Mouse (Mus musculus) cerebellum, postnatal 4 days (tissue): Measurements from ENCODE around the gene Gm13275.
A peak's percentile ranks its signal among the peaks of the same experiment; 100 is the strongest.
"Not testable (repeated sequence)": the region's sequence is repeated elsewhere in the genome, so short reads cannot be mapped to it uniquely, and the experiment has no call there.

Experiments used
- DNase-seq, 2 experiments: peaks; one replicate each; pipeline ENCODE4 v3.0.0; 2022; ENCODE audit warnings: low spot score in 2 of 2, mixed read lengths in 1 of 2

Gene Gm13275

GRCm38 (mm10) chr4:88793936-88794675, at the start of gene Gm13275:
TSS of gene Gm13275 (plus strand) at chr4:88794487.
- DNase-seq: peak; percentile 42 to 64

DNA sequence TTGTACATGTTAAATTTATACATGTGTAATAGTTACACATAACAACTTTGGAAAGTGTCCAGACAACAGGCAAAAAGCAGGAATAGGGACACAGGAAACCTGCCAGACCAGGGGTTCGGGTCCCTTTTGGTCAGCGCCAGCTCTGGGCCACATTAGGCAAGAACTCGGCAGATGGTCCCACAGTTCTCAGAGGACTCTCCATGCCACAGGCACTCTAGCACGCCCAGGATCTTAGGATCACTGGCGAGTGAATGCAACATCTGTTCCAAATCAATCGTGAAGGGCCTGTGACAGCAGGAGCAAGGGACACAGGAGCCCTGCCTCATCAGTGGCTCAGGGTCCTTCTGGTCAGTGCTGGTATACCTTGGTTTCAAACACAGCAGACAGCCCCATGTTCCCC, 44.4 kb upstream of the Gm13275 start:
- no peak for DNase-seq

DNA sequence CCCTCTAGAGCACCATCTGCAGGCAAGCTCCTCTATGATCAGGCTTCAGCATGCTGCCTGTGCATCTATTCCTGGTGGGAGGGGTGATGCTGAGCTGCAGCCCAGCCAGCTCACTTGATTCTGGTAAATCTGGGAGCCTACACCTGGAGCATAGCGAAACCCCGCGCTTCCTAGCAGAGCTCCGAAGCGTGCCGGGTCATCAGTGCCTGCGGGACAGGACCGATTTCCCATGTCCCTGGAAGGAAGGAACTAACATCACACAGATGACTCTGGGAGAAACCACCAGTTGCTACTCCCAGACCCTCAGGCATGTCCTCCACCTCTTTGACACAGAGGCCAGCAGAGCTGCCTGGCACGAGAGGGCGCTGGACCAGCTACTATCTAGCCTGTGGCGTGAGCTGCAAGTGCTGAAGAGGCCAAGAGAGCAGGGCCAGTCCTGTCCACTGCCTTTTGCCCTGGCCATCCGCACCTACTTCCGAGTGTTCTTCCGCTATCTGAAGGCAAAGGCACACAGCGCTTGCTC, 39.4 kb upstream of the Gm13275 start, which contains the start of gene Gm13271:
Gene Gm13271, plus strand, starts transcription at position 51 of the 523 bp plus-strand sequence.
- DNase-seq: peak; percentile 76 to 79

GRCm38 (mm10) chr4:88756581-88757513, 37.4 kb upstream of the Gm13275 start:
- not testable (repeated sequence) for DNase-seq

DNA sequence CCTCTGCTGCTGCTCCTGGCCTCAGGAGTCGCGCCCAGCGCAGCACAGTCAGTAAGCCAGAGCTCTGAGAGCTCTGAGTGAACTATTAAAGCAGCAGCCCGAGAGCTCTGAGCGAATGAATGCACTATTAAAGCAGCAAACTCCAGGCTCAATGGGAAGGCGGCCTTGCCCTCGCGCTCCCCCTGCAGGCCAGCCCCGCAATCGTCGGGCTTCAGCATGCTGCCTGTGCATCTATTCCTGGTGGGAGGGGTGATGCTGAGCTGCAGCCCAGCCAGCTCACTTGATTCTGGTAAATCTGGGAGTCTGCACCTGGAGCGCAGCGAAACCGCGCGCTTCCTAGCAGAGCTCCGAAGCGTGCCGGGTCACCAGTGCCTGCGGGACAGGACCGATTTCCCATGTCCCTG, 36.7 kb upstream of the Gm13275 start:
- DNase-seq: peak; percentile 86 to 90

- DNase-seq: not testable (repeated sequence)
Measured at GRCm38 (mm10) chr4:88758751-88759150, 35.5 kb upstream of the Gm13275 start.

DNA sequence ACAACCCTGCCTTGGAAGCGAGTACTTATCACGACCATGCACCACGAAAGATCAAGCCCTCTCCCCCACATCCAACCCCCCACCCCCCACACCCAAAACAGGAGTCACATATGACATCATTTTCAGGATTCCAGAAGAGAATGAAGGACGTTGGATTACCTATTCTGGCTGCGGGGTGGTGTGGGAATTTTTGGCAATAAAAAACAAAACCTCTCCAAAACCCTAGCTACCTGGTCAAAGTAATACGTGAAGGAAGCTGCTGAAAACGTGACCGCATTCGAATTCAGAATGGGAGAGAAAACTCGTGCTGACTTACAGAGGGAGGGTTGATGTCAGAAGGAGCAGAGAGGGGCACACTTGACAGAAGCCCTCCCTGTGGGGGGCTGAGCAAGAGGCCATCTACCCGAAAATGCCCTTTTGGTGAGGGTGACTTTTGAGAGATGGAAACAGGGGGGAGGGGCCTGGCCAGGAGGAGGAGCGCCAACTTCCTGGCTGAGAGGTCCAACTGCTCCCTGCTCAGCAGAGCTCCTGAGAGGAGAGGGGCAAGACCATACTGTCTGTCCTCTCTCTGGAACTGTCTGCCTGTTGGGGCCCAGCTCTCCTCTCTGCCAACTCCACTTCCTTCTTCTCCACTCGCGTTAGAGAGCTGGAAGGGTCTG, 34.5 kb upstream of the Gm13275 start, which contains the start of gene Gm13283:
Gene Gm13283, plus strand, starts transcription at position 510 of the 659 bp plus-strand sequence.
- DNase-seq: peak; percentile 33 to 54

- DNase-seq: peak in 1 of 2 experiments; percentile 66
Measured at GRCm38 (mm10) chr4:88760431-88760830, 33.9 kb upstream of the Gm13275 start.

GRCm38 (mm10) chr4:88761776-88762175, 32.5 kb upstream of the Gm13275 start:
- DNase-seq: peak; percentile 73 to 77

DNA sequence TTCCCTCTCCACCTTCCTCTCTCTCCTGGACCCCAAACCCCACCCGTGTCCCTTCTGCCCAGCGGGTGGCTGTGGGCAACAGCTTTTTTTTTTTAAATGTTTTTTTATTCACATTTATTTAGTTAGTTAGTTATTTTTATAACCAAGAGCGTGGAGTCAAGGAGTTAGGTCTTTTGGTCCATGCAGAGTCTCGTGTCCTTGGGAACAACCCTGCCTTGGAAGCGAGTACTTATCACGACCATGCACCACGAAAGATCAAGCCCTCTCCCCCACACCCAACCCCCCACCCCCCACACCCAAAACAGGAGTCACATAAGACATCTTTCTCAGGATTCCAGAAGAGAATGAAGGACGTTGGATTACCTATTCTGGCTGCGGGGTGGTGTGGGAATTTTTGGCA, 31.9 kb upstream of the Gm13275 start:
- DNase-seq: peak in 1 of 2 experiments; percentile 45

GRCm38 (mm10) chr4:88763384-88764018, 30.8 kb upstream of the Gm13275 start:
- not testable (repeated sequence) for DNase-seq

DNA sequence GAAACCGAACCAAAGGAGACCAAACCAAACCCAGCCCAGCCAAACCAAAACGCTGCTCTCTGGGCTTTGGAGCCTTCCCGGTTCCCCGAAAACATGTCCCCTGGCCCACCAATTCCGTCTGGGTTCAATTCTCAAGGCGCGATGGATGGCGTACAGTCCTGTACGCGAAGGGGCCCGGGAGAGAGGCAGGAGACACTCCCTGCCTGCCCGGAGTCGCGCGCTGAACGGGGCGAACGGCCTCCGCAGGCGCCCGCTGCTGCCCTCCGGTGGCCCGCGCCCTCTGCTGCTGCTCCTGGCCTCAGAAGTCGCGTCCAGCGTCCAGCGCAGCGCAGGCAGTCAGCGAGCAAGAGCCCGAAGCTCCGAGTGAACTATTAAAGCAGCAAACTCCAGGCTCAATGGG, 20.8 kb upstream of the Gm13275 start, which contains the start of gene Gm13290:
Gene Gm13290, plus strand, starts transcription at position 301 of the 400 bp plus-strand sequence.
- DNase-seq: not testable (repeated sequence)

DNA sequence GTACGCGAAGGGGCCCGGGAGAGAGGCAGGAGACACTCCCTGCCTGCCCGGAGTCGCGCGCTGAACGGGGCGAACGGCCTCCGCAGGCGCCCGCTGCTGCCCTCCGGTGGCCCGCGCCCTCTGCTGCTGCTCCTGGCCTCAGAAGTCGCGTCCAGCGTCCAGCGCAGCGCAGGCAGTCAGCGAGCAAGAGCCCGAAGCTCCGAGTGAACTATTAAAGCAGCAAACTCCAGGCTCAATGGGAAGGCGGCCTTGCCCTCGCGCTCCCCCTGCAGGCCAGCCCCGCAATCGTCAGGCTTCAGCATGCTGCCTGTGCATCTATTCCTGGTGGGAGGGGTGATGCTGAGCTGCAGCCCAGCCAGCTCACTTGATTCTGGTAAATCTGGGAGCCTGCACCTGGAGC, 17.7 kb upstream of the Gm13275 start, which contains the start of gene Gm13289:
Gene Gm13289, plus strand, starts transcription at position 301 of the 400 bp plus-strand sequence.
- not testable (repeated sequence) for DNase-seq

GRCm38 (mm10) chr4:88779550-88779949, 14.7 kb upstream of the Gm13275 start, which contains the start of gene Gm13272:
TSS of gene Gm13272 (plus strand) at chr4:88779850.
- DNase-seq: not testable (repeated sequence)

GRCm38 (mm10) chr4:88780320-88780719, 14.0 kb upstream of the Gm13275 start:
- DNase-seq: not testable (repeated sequence)

- DNase-seq: not testable (repeated sequence)
Measured at GRCm38 (mm10) chr4:88781831-88782230, 12.5 kb upstream of the Gm13275 start, which contains the start of gene Ifnz. TSS of gene Ifnz (plus strand) at chr4:88782131.

GRCm38 (mm10) chr4:88782335-88782734, 12.0 kb upstream of the Gm13275 start:
- not testable (repeated sequence) for DNase-seq

DNA sequence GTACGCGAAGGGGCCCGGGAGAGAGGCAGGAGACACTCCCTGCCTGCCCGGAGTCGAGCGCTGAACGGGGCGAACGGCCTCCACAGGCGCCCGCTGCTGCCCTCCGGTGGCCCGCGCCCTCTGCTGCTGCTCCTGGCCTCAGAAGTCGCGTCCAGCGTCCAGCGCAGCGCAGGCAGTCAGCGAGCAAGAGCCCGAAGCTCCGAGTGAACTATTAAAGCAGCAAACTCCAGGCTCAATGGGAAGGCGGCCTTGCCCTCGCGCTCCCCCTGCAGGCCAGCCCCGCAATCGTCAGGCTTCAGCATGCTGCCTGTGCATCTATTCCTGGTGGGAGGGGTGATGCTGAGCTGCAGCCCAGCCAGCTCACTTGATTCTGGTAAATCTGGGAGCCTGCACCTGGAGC, 8.9 kb upstream of the Gm13275 start, which contains the start of gene Gm13276:
Gene Gm13276, plus strand, starts transcription at position 301 of the 400 bp plus-strand sequence.
- DNase-seq: not testable (repeated sequence)

DNA sequence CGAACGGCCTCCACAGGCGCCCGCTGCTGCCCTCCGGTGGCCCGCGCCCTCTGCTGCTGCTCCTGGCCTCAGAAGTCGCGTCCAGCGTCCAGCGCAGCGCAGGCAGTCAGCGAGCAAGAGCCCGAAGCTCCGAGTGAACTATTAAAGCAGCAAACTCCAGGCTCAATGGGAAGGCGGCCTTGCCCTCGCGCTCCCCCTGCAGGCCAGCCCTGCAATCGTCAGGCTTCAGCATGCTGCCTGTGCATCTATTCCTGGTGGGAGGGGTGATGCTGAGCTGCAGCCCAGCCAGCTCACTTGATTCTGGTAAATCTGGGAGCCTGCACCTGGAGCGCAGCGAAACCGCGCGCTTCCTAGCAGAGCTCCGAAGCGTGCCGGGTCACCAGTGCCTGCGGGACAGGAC, 5.9 kb upstream of the Gm13275 start, which contains the start of gene Gm13277:
Gene Gm13277, plus strand, starts transcription at position 231 of the 400 bp plus-strand sequence.
- peak; percentile 29 to 69 for DNase-seq

GRCm38 (mm10) chr4:88791250-88791649, 3.0 kb upstream of the Gm13275 start, which contains the start of gene Gm13278:
TSS of gene Gm13278 (plus strand) at chr4:88791550.
- not testable (repeated sequence) for DNase-seq
